Mouse (Mus musculus): ENCODE measurements around the gene Gm49601.

- TF ChIP-seq POLR2A (IDR thresholded peaks at IDR 0.05; ENCODE audit: borderline replicate concordance, extremely low read depth, insufficient read depth, insufficient read length, poor library complexity, severe bottlenecking) (no peak), CTCF (IDR thresholded peaks at IDR 0.05; ENCODE audit: borderline replicate concordance, extremely low read depth, insufficient read depth, insufficient read length) (no peak)
Measured at GRCm38 (mm10) chr16:18639382-18639929, 13.2 kb upstream of the Gm49601 start.
